Mouse (Mus musculus): ENCODE results near the gene 4930480E11Rik.

GRCm38 (mm10) chrX:78369343-78369742, at the start of gene 4930480E11Rik:
- no peak for TF ChIP-seq MAFK (IDR thresholded peaks at IDR 0.05; ENCODE audit: insufficient read depth, low read depth, low read length)
- TF ChIP-seq HCFC1 (IDR thresholded peaks at IDR 0.05; ENCODE audit: borderline replicate concordance, insufficient read depth, low read length): no peak
- TF ChIP-seq ZC3H11A (IDR thresholded peaks at IDR 0.05; ENCODE audit: borderline replicate concordance, low read depth, low read length): no peak

Data from ES-E14 (cell line).